Mouse (Mus musculus) embryonic fibroblast, embryonic 13.5 days (primary cell): ENCODE data around the gene Mgat4e.
A peak's percentile ranks its signal among the peaks of the same experiment; 100 is the strongest.

ENCODE experiments used
- CTCF ChIP-seq: IDR thresholded peaks from 2 replicates; pipeline ENCODE4 v1.5.1; 2011; ENCODE audit warnings: mild to moderate bottlenecking, control low read depth, low read length, moderate library complexity, borderline replicate concordance; ENCODE audit not compliant: insufficient read depth
- POLR2A ChIP-seq: IDR thresholded peaks from 2 replicates; pipeline ENCODE4 v1.6.1; 2011; ENCODE audit warnings: low read depth, mild to moderate bottlenecking, control low read depth, low read length, moderate library complexity

GRCm38 (mm10) chr1:134556671-134557218 lies 7.3 kb upstream of the Mgat4e start:
- TF ChIP-seq POLR2A (peak; percentile 89), CTCF (no peak)
